Mouse (Mus musculus) lung, adult 2 months (tissue): ENCODE results near the gene Lst1. TPM values are rescaled to one million over a fixed set of nuclear protein-coding genes. Genes with fewer than 3 reads are reported as not detected.

Experiments
- DNase-seq: peaks from one replicate; pipeline ENCODE4 v3.0.0; 2022
- H3K4me1 ChIP-seq: fragments of 200-500 bp; 2 replicates; pipeline ENCODE4 v1.6.1; 2011; ENCODE audit warnings: low read length; ENCODE audit not compliant: control insufficient read depth, insufficient read depth
- H3K4me3 ChIP-seq: fragments of 200-500 bp; replicated peaks from 2 replicates; pipeline ENCODE3; 2011; ENCODE audit warnings: low read depth, mild to moderate bottlenecking, control low read depth, low read length; ENCODE audit errors: extremely low read depth
- CTCF ChIP-seq: fragments of 200-500 bp; IDR thresholded peaks from 2 replicates; pipeline ENCODE4 v1.5.1; 2011; ENCODE audit warnings: mild to moderate bottlenecking, low read length, control low read depth; ENCODE audit not compliant: insufficient read depth
- POLR2A ChIP-seq: fragments of 200-500 bp; IDR thresholded peaks from 2 replicates; pipeline ENCODE4 v1.6.1; 2011; ENCODE audit warnings: low read depth, mild to moderate bottlenecking, control low read depth, low read length, borderline replicate concordance; ENCODE audit errors: extremely low read depth
- WGBS: fragments of 180-500 bp; shearing (Covaris S2); methylation state at CpG from one replicate; pipeline ENCODE4 v1.1.7; 2018; 5-methylcytosine and 5-hydroxymethylcytosine counted together
- polyA plus RNA-seq: library from polyadenylated mRNA; depleted of rRNA; stranded (reverse); fragments of >200 nt; gene quantifications from 2 replicates; pipeline ENCODE4 v1.2.3, GENCODE M21; 2012

The Lst1 gene
- polyA plus RNA-seq, 1 experiment, result 37.0 TPM

- 46% methylated on average over 8 of the region's 8 CpGs for WGBS
- DNase-seq, result no peak
- Histone ChIP-seq H3K4me3 (no peak overlapping the region), H3K4me1 (peaks cover 3% of the 10 kb centered on the region; the same call in 1 of the 2 replicates)
- TF ChIP-seq POLR2A (no peak), CTCF (no peak)
Measured at GRCm38 (mm10) chr17:35174201-35174977, 13.8 kb downstream of the Lst1 start.

DNA sequence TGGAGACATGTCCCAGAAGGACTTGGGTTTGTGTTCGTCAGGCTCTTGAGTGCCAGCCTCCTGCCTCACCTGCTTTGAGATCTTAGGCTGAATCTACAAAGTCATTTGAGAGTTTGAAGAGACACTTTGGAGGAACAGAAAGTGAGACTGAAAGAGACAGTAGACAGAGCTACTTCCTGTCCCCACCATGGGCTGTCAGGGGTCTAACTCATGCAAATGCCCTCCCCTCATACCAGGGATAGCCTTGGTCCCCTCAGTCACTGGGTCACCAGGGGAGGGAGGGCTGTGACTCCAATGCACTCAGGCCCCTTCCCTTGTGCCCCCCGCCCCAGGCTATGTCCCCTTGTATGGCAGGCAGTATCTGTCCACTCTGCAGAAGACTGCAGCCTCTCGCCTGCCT, 14.9 kb downstream of the Lst1 start:
- H3K4me3 ChIP-seq, result no peak overlapping the region
- TF ChIP-seq POLR2A (no peak), CTCF (no peak)
- WGBS, result 78% methylated on average over 3 of the region's 3 CpGs
- DNase-seq, result no peak
- peaks cover 3% of the 10 kb centered on the region; the same call in 1 of the 2 replicates for H3K4me1 ChIP-seq

GRCm38 (mm10) chr17:35172445-35173234, 15.6 kb downstream of the Lst1 start:
- H3K4me3 ChIP-seq, result no peak overlapping the region
- WGBS, result 62% methylated on average over 11 of the region's 11 CpGs
- H3K4me1 ChIP-seq, result peaks cover 3% of the 10 kb centered on the region; the same call in 1 of the 2 replicates
- TF ChIP-seq CTCF (no peak), POLR2A (no peak)
- no peak for DNase-seq

DNA sequence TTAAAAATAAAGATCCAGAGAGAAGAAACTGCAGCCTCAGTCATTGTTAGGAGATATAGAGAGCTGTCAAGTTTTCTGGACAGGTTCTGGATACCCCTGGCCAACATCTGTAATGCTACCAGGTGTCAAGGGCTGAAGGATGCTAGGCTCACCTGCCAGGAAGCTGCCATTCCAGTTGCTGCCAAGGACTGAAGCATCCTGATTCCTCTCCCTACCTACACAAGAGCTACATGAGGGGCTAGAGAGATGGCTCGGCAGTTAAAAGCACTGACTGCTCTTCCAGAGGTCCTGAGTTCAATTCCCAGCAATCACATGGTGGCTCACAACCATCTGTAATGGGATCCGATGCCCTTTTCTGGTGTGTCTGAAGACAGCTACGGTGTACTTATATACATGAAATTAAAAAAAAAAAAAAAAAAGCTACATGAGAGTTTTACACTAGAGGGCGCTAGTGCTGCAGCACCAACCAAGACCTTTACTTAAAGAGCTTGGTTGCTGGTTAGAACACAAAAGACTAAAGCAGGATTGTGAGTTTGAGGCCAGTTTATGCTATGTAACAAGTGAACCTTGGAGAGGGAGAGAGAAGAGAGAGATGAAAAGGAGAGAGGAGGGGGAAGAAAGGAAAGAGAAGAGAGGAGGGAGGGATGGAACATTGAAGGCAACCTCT, 19.6 kb downstream of the Lst1 start:
- WGBS, result 9% methylated on average over 4 of the region's 4 CpGs
- TF ChIP-seq CTCF, result no peak
- no peak for TF ChIP-seq POLR2A
- peaks cover 6% of the 10 kb centered on the region; the same call in 1 of the 2 replicates for H3K4me1 ChIP-seq
- H3K4me3 ChIP-seq, result no peak overlapping the region
- DNase-seq, result no peak

DNA sequence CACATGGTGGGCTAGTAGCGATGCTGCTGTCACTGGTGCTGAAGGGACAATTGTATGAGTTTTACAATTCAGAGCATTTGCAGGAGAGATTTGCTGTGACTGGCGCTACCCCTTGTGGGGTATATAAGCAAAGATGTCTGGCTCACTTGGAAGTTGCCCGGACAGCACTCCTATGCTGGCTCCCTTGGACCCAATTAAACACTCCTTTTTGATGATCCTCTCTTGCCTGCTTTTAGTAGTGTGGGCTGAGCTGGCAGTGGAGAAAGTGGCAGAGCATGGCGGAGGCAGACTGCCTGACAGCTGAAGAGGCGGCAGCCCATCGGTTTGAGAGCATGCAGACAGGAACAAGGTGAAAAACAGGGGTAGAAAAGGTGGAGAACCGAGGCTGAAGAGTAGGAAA, 20.4 kb downstream of the Lst1 start:
- DNase-seq, result no peak
- no peak for TF ChIP-seq CTCF
- no peak for TF ChIP-seq POLR2A
- no peak overlapping the region for H3K4me3 ChIP-seq
- WGBS, result 89% methylated on average over 7 of the region's 7 CpGs
- H3K4me1 ChIP-seq, result peaks cover 10% of the 10 kb centered on the region

DNA sequence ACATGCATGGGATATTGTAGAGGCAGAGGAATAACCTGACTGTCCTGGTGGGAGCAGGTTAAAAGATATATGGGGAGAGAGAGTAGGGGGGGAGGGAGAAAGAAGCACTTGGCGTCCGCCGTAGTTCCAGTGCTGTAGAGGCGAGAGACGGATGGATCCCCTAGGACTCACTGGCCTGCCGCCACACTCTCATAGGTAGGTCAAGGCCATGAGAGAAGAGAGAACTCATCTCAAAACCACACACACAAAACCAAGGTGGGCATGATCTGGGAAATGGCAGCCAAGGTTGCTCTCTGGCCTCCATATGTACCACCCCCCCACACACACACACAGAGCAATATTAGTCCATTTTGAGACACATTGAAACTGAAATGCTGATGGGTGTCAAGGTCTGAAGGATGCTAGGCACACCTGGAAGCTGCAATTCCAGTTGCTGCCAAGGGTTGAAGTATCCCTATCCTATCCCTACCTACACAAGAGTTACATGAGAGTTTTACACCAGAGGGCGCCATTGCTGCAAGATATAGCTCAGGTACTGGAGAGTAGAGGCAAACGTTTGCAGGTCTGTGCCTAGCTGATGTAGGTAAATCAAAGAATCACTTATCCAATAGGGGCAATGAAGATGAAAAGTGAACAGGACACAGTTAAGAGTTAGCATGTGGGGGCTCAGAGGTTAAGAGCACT, 21.7 kb downstream of the Lst1 start:
- WGBS, result 71% methylated on average over 8 of the region's 8 CpGs
- TF ChIP-seq POLR2A (no peak), CTCF (peak; percentile 41; the same call in 1 of the 2 replicates)
- peaks cover 21% of the 10 kb centered on the region for H3K4me1 ChIP-seq
- H3K4me3 ChIP-seq, result no peak overlapping the region
- peak; percentile 50 for DNase-seq

DNA sequence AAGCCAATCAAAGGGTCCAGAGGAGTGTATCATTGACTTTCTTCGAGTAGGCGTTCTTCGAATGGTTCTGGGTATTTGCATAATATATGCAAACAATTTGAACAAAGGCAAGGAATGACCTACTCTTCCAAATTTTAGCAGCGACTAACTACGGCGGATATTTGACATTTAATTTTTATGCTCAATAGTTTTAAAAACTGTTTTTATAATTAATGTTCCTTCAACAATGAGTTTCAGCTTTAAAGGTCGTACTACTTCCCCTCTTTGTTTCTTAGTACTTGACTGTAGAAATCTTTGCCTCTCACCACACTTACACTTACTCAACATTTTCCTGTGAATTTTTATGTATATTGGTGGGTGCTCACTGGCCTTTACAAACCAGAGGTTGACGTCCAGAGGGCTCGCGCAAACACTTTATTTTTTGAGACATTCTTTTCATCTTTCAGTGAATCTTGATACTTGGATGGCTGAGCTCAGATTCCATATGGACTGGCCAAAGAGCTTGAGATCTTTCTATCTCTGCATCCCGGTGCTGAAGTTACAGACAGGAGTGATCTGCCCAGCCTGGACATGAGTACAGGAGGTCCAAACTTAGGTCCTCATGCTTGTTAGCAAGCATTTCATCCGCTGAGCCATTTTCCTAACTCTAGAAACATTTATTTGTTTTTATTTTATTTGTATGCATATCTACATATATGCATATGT, 22.6 kb downstream of the Lst1 start:
- peak overlapping the region; percentile 70 for H3K4me3 ChIP-seq
- WGBS, result 16% methylated on average over 12 of the region's 12 CpGs
- DNase-seq, result no peak
- peaks cover 23% of the 10 kb centered on the region for H3K4me1 ChIP-seq
- no peak for TF ChIP-seq CTCF
- TF ChIP-seq POLR2A, result no peak

- peaks cover 23% of the 10 kb centered on the region for H3K4me1 ChIP-seq
- DNase-seq, result peak; percentile 96
- H3K4me3 ChIP-seq, result peak within 1 kb of the TSS; percentile 92
- WGBS, result 1% methylated on average over 73 of the region's 89 CpGs
- TF ChIP-seq POLR2A (peak; percentile 96; the same call in 1 of the 2 replicates), CTCF (no peak)
Measured at GRCm38 (mm10) chr17:35164568-35165450, 23.4 kb downstream of the Lst1 start, which contains the start of gene Prrc2a. Prrc2a (minus strand) TSS chr17:35164897.
